Mouse (Mus musculus) heart, embryonic 11.5 days (tissue): ENCODE measurements at regions not wholly inside any gene's neighbourhood (a gene's known extent, or its start where the extent isn't known, plus 50 kb on each side); places are given as distances from the start of the nearest gene placed in this dataset.

Experiments used
- ATAC-seq: fragments of 200-750 bp; cut with Nextera tagmentation; replicated peaks from 2 replicates; pipeline ENCODE4 v1.8.0; 2017; ENCODE audit warnings: moderate library complexity; ENCODE audit not compliant: insufficient number of reproducible peaks, low FRiP score, low TSS enrichment
- H3K27ac ChIP-seq: fragments of 300-500 bp; sonication (generic); 2 replicates; pipeline ENCODE4 v1.5.1; 2014; ENCODE audit warnings: mild to moderate bottlenecking, low read depth, low read length
- H3K27me3 ChIP-seq: fragments of 300-500 bp; sonication (generic); 2 replicates; pipeline ENCODE4 v1.6.1; 2014; ENCODE audit warnings: mild to moderate bottlenecking, low read length, mixed read lengths; ENCODE audit not compliant: control insufficient read depth, insufficient read depth
- H3K36me3 ChIP-seq: fragments of 300-500 bp; sonication (generic); 2 replicates; pipeline ENCODE4 v1.6.1; 2014; ENCODE audit warnings: mild to moderate bottlenecking, low read length, moderate library complexity, mixed read lengths; ENCODE audit not compliant: control insufficient read depth, insufficient read depth
- H3K4me1 ChIP-seq: fragments of 300-500 bp; sonication (generic); 2 replicates; pipeline ENCODE4 v1.6.1; 2014; ENCODE audit warnings: low read length; ENCODE audit not compliant: control insufficient read depth, insufficient read depth
- H3K4me2 ChIP-seq: fragments of 300-500 bp; sonication (generic); 2 replicates; pipeline ENCODE4 v1.6.1; 2014; ENCODE audit warnings: mild to moderate bottlenecking, moderate library complexity
- H3K4me3 ChIP-seq: fragments of 300-500 bp; sonication (generic); 2 replicates; pipeline ENCODE4 v1.5.1; 2014; ENCODE audit warnings: low read depth, low read length
- H3K9ac ChIP-seq: fragments of 300-500 bp; sonication (generic); 2 replicates; pipeline ENCODE4 v1.6.1; 2014; ENCODE audit warnings: mild to moderate bottlenecking, low read depth, low read length, moderate library complexity
- H3K9me3 ChIP-seq: fragments of 300-500 bp; sonication (generic); replicated peaks from 2 replicates; pipeline ENCODE4 v1.6.1; 2016; ENCODE audit warnings: low read length; ENCODE audit not compliant: control insufficient read depth
- WGBS: fragments of 180-500 bp; shearing (Covaris S2); extraction: QIAGEN DNeasy Blood & Tissue Kit; methylation state at CpG from one replicate; pipeline ENCODE4 v1.1.7; 2014; ENCODE audit not compliant: insufficient replicate concordance; 5-methylcytosine and 5-hydroxymethylcytosine counted together

DNA sequence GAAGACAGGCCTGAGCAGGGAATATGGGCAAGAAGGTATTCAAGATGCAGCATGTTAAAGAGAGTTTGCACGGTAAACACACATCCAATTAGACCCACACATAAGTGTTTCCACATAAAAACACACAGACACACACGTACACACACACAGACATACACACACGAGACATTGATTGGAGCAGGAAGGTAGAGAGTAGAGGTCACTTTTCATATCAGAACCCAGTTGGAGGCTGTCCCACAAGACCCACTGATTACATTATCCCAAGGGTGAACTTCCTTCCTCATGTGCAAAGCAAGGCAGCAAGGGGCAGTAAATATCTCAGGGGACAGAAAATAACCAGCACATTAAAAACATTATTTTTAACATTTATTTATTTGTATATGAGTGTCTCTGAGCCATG is 78.2 kb upstream of the Tnfaip3 start:
- Histone ChIP-seq H3K4me2 (no peak overlapping the region), H3K9me3 (no peaks in the 10 kb centered on the region), H3K4me1 (no peaks in the 10 kb centered on the region), H3K27me3 (no peaks in the 10 kb centered on the region), H3K27ac (no peak overlapping the region), H3K4me3 (no peak overlapping the region), H3K36me3 (no peaks in the 10 kb centered on the region), H3K9ac (no peak overlapping the region)
- 68% methylated on average over 3 of the region's 3 CpGs for WGBS
- no peak for ATAC-seq

DNA sequence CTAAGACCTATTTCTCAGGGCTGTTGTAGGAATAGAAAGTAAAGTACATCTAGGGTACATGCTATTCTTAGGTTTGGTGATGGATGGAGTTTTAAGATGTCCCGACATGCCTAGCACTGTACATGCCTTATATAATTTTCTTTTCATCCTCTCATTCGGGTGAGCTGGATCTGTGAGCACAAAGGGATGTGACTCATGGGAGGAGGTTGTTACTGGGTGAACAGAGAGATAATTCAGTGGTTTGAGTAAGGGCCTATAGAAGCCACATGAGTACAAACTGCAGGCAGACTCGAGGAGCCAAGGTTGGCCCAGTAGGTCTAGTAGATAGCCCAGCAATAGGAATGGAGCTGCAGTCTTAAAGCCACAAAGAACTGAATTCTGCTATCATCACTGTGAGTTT is 76.5 kb upstream of the Tnfaip3 start:
- Histone ChIP-seq H3K9me3 (no peaks in the 10 kb centered on the region), H3K27me3 (no peaks in the 10 kb centered on the region), H3K4me1 (no peaks in the 10 kb centered on the region), H3K4me2 (no peak overlapping the region), H3K36me3 (no peaks in the 10 kb centered on the region), H3K4me3 (no peak overlapping the region), H3K9ac (no peak overlapping the region), H3K27ac (no peak overlapping the region)
- ATAC-seq: no peak
- 78% methylated on average over 3 of the region's 3 CpGs for WGBS

DNA sequence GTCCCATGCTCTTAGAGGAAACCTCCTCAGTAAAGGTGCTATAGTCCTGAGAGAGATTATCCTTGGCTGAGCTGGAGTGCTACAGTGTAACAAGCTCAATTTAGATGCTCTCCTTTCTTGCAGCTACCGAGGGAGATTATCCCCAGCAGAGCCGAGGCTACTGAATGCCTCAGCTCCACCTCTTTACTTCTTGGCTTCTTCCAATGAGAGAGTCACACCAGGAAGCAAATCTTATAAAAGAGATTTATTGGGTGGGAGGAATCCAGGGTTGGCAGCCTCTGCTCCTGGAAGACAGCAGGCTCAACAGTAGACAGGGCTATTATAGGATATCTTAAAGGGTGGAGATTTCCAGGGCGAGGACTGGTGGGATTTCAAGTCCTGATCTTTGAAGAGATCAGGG is 75.7 kb upstream of the Tnfaip3 start:
- no peaks in the 10 kb centered on the region for H3K27me3 ChIP-seq
- WGBS: 56% methylated on average over 3 of the region's 3 CpGs
- no peak for ATAC-seq
- H3K36me3 ChIP-seq: no peaks in the 10 kb centered on the region
- H3K9me3 ChIP-seq: no peaks in the 10 kb centered on the region
- H3K4me1 ChIP-seq: no peaks in the 10 kb centered on the region
- no peak overlapping the region for H3K9ac ChIP-seq
- no peak overlapping the region for H3K4me2 ChIP-seq
- H3K4me3 ChIP-seq: no peak overlapping the region
- no peak overlapping the region for H3K27ac ChIP-seq

DNA sequence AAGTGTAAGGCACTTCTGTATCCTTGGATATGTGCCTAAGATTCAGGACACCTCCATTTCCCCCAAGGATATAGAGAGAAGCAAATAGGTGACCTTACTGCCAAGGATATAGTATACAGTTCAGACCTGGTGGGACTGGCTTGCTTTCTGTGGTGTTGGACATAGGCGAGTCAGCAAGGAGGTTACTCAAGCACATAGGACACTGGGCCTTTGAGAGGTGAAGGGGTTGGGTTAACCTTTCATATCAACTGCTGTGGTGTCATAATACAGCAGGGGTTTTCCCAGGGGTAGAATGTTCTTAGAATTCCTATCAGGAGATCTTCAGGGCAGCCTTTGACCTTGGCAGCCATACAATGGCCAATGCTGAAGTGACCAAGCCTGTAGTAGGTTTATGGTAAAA is 71.5 kb upstream of the Tnfaip3 start:
- no peak overlapping the region for H3K4me2 ChIP-seq
- 65% methylated on average over 1 of the region's 1 CpGs for WGBS
- no peak overlapping the region for H3K4me3 ChIP-seq
- H3K36me3 ChIP-seq: no peaks in the 10 kb centered on the region
- H3K27me3 ChIP-seq: no peaks in the 10 kb centered on the region
- H3K9ac ChIP-seq: no peak overlapping the region
- ATAC-seq: no peak
- H3K4me1 ChIP-seq: no peaks in the 10 kb centered on the region
- H3K27ac ChIP-seq: no peak overlapping the region
- no peaks in the 10 kb centered on the region for H3K9me3 ChIP-seq

DNA sequence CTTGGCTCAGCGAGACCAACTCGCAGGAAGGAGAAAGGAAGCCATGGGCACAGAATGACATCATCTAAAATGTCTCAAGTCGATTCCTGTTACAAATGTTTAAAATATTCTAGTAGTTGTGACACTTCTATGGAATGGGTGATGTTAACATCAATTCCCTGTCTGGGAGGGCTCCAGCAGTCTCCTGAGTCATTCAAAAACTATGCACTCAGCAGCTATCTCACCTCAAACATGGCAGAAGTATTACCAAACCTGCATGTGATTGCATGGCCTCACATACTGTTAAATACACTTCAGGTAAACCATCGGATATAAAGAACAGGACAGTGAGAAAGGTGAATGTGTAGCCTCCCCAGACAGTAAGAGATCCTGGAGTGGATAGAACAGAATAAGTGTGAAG is 66.7 kb upstream of the Tnfaip3 start:
- Histone ChIP-seq H3K9ac (no peak overlapping the region), H3K36me3 (no peaks in the 10 kb centered on the region), H3K27me3 (no peaks in the 10 kb centered on the region), H3K4me2 (no peak overlapping the region), H3K9me3 (no peaks in the 10 kb centered on the region), H3K4me1 (no peaks in the 10 kb centered on the region), H3K4me3 (no peak overlapping the region), H3K27ac (no peak overlapping the region)
- 73% methylated on average over 4 of the region's 4 CpGs for WGBS
- ATAC-seq: no peak

DNA sequence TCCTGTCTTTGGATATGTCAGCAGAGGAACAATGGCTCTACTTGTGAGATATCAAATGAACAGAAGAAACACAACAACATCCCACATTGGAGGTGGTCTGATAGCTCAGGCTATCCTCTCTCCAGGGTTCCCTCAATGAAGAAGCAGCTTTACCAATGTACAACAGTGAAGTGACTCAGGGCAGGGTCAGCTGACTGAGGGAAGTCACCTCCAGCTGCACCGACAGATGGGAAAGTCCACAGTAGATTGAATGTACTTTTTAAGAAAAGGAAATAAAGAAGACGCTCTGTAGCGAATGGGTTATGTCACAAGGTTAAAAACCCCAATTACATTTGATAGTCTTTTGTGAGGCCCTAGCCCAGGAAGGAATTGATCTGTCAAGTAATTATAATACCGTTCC is 62.6 kb upstream of the Tnfaip3 start:
- no peaks in the 10 kb centered on the region for H3K36me3 ChIP-seq
- no peak overlapping the region for H3K4me3 ChIP-seq
- ATAC-seq: no peak
- H3K9ac ChIP-seq: no peak overlapping the region
- H3K27me3 ChIP-seq: no peaks in the 10 kb centered on the region
- H3K4me1 ChIP-seq: no peaks in the 10 kb centered on the region
- WGBS: 88% methylated on average over 4 of the region's 4 CpGs
- H3K27ac ChIP-seq: no peak overlapping the region
- no peak overlapping the region for H3K4me2 ChIP-seq
- H3K9me3 ChIP-seq: no peaks in the 10 kb centered on the region

DNA sequence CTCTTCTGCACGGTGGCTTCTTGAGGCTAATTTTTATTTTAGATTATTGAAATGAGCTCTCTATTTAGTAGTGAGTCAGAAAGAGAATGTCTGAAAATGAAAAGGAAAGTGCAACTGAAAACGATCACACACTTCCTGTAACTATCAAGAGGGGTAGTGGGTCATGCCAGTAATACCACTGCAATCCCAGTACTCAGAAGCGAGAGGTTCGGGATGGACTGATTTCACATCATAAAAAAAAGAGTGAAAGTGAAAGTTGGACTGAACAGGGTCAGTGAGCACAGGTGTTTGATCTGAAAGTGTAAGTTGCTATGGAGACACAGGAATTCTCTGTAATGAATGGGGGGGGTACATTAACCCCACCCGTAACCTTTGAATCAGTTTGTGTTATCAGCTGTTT is 52.9 kb upstream of the Tnfaip3 start:
- Histone ChIP-seq H3K27ac (no peak overlapping the region), H3K9ac (no peak overlapping the region), H3K4me1 (no peaks in the 10 kb centered on the region), H3K36me3 (no peaks in the 10 kb centered on the region), H3K27me3 (no peaks in the 10 kb centered on the region), H3K4me2 (no peak overlapping the region), H3K4me3 (no peak overlapping the region), H3K9me3 (no peaks in the 10 kb centered on the region)
- no peak for ATAC-seq
- 80% methylated on average over 5 of the region's 5 CpGs for WGBS

DNA sequence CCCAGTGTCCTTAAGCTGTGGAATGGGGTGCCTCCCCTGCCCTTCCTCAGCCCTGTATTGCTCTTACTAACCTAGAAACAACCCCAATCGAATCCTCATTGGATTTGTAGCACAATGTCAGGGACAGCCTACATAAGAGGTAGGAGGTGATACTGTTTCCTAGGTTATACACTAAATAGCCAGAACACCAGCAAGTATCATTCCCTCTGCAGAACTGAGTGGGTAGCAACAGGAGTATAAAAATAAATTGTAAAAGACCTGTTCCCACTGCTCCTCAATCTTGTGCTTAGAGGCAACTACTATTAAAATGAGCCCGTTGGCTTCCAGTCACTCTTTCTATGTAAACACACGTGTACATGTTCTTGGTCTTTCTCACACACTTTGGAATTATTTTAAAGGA is 52.2 kb upstream of the Tnfaip3 start:
- WGBS: 72% methylated on average over 3 of the region's 3 CpGs
- Histone ChIP-seq H3K4me3 (no peak overlapping the region), H3K36me3 (no peaks in the 10 kb centered on the region), H3K27me3 (no peaks in the 10 kb centered on the region), H3K4me2 (no peak overlapping the region), H3K4me1 (peaks cover 7% of the 10 kb centered on the region), H3K9me3 (no peaks in the 10 kb centered on the region), H3K9ac (no peak overlapping the region), H3K27ac (no peak overlapping the region)
- no peak for ATAC-seq

DNA sequence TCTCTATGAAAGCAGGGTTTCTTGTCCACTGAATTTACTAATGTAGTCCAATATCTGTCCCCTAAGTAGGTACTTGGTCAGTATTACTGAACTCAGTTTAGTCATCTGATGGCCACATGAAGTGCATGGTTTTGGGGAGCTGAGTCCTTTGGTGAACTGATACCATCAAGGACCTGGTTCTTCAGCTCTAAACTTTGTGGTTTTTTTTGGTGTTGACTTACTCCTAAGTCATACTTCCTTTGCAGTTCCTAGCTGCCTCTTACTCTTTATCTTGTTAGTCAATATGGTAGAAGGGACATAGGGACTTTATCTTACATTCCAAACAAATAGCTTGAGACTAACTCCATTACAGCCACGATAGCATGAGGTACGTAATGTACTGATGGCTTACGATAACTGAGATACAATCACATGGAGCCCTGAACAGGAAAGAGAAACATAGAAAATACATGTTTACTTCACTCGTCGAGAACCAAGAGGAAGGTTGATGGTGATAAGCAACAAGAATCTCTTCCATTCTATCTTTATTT is 51.4 kb upstream of the Tnfaip3 start:
- no peak overlapping the region for H3K9ac ChIP-seq
- H3K4me1 ChIP-seq: peaks cover 14% of the 10 kb centered on the region
- no peaks in the 10 kb centered on the region for H3K9me3 ChIP-seq
- ATAC-seq: no peak
- H3K27me3 ChIP-seq: no peaks in the 10 kb centered on the region
- no peak overlapping the region for H3K4me2 ChIP-seq
- H3K36me3 ChIP-seq: no peaks in the 10 kb centered on the region
- no peak overlapping the region for H3K4me3 ChIP-seq
- WGBS: 77% methylated on average over 5 of the region's 5 CpGs
- H3K27ac ChIP-seq: no peak overlapping the region
